Mouse (Mus musculus): ENCODE measurements around the gene Zbtb5. TPM values are rescaled to one million over a fixed set of nuclear protein-coding genes. Genes with fewer than 3 reads are reported as not detected.
"Not testable (repeated sequence)": the region's sequence is repeated elsewhere in the genome, so short reads cannot be mapped to it uniquely, and the experiment has no call there.

Gene Zbtb5
- polyA plus RNA-seq, 1 experiment from 2014 or later = 45.7 TPM

GRCm38 (mm10) chr4:44993179-44993578, 19.0 kb downstream of the Zbtb5 start:
- H3K4me2 ChIP-seq (replicated peaks); ATAC-seq (ENCODE audit: low FRiP score): not testable (repeated sequence)
- 91% methylated on average over 13 of the region's 14 CpGs for WGBS

GRCm38 (mm10) chr4:44992330-44992729, 19.9 kb downstream of the Zbtb5 start:
- not testable (repeated sequence) for H3K9me3 ChIP-seq (ENCODE audit: control insufficient read depth, low read length); H3K27ac ChIP-seq; H3K27me3 ChIP-seq (ENCODE audit: control insufficient read depth, insufficient read depth, low read length); ATAC-seq (ENCODE audit: low FRiP score); H3K4me2 ChIP-seq (replicated peaks); H3K4me1 ChIP-seq (replicated peaks; ENCODE audit: control insufficient read depth, insufficient read depth, low read length); H3K9ac ChIP-seq; H3K4me3 ChIP-seq (replicated peaks; ENCODE audit: low read length); DNase-seq (ENCODE audit: low spot score)
- H3K36me3 ChIP-seq (replicated peaks; ENCODE audit: control insufficient read depth, insufficient read depth) = peaks cover 48% of the 10 kb centered on the region
- 95% methylated on average over 11 of the region's 11 CpGs for WGBS

More at GRCm38 (mm10) chr4:44993179-44993578, 19.0 kb downstream of the Zbtb5 start:
- H3K9ac ChIP-seq; H3K4me3 ChIP-seq (replicated peaks; ENCODE audit: low read length); H3K27ac ChIP-seq; H3K4me1 ChIP-seq (replicated peaks; ENCODE audit: control insufficient read depth, insufficient read depth, low read length); H3K9me3 ChIP-seq (ENCODE audit: control insufficient read depth, low read length); DNase-seq (ENCODE audit: low spot score); H3K27me3 ChIP-seq (ENCODE audit: control insufficient read depth, insufficient read depth, low read length): not testable (repeated sequence)
- H3K36me3 ChIP-seq (replicated peaks; ENCODE audit: control insufficient read depth, insufficient read depth) = peaks cover 43% of the 10 kb centered on the region

- H3K9me3 ChIP-seq (ENCODE audit: control insufficient read depth, low read length) = no peaks in the 10 kb centered on the region
- H3K27me3 ChIP-seq (ENCODE audit: control insufficient read depth, insufficient read depth, low read length) = no peaks in the 10 kb centered on the region
- H3K4me2 ChIP-seq (replicated peaks) = no peak overlapping the region
- ATAC-seq (ENCODE audit: low FRiP score) (no peak), DNase-seq (ENCODE audit: low spot score) (no peak)
- H3K36me3 ChIP-seq (replicated peaks; ENCODE audit: control insufficient read depth, insufficient read depth) = peaks cover 48% of the 10 kb centered on the region
- no peak overlapping the region for H3K9ac ChIP-seq
- 89% methylated on average over 5 of the region's 5 CpGs for WGBS
- no peak overlapping the region for H3K4me3 ChIP-seq (replicated peaks; ENCODE audit: low read length)
- no peak overlapping the region for H3K27ac ChIP-seq
- H3K4me1 ChIP-seq (replicated peaks; ENCODE audit: control insufficient read depth, insufficient read depth, low read length) = no peaks in the 10 kb centered on the region
Measured at GRCm38 (mm10) chr4:44990560-44990959, 21.7 kb downstream of the Zbtb5 start.

- DNase-seq (ENCODE audit: low spot score) (no peak), ATAC-seq (ENCODE audit: low FRiP score) (no peak)
- Histone ChIP-seq H3K9me3 (ENCODE audit: control insufficient read depth, low read length) (no peaks in the 10 kb centered on the region), H3K4me2 (replicated peaks) (no peak overlapping the region), H3K27me3 (ENCODE audit: control insufficient read depth, insufficient read depth, low read length) (no peaks in the 10 kb centered on the region), H3K4me1 (replicated peaks; ENCODE audit: control insufficient read depth, insufficient read depth, low read length) (peaks cover 16% of the 10 kb centered on the region), H3K9ac (no peak overlapping the region), H3K4me3 (replicated peaks; ENCODE audit: low read length) (no peak overlapping the region), H3K27ac (no peak overlapping the region), H3K36me3 (replicated peaks; ENCODE audit: control insufficient read depth, insufficient read depth) (peaks cover 5% of the 10 kb centered on the region; the same call in 1 of the 2 replicates)
- 92% methylated on average over 10 of the region's 10 CpGs for WGBS
Measured at GRCm38 (mm10) chr4:44983131-44983740, 29.0 kb downstream of the Zbtb5 start.

GRCm38 (mm10) chr4:44982440-44983130, 29.6 kb downstream of the Zbtb5 start:
- 79% methylated on average over 11 of the region's 11 CpGs for WGBS
- no peak overlapping the region for H3K9ac ChIP-seq
- DNase-seq (ENCODE audit: low spot score) = no peak
- peaks cover 16% of the 10 kb centered on the region for H3K4me1 ChIP-seq (replicated peaks; ENCODE audit: control insufficient read depth, insufficient read depth, low read length)
- no peaks in the 10 kb centered on the region for H3K9me3 ChIP-seq (ENCODE audit: control insufficient read depth, low read length)
- H3K4me2 ChIP-seq (replicated peaks) = peak overlapping the region; percentile 93; the same call in 1 of the 2 replicates
- no peaks in the 10 kb centered on the region for H3K27me3 ChIP-seq (ENCODE audit: control insufficient read depth, insufficient read depth, low read length)
- H3K27ac ChIP-seq = no peak overlapping the region
- H3K36me3 ChIP-seq (replicated peaks; ENCODE audit: control insufficient read depth, insufficient read depth) = peaks cover under 1% of the 10 kb centered on the region; the same call in 1 of the 2 replicates
- H3K4me3 ChIP-seq (replicated peaks; ENCODE audit: low read length) = no peak overlapping the region
- ATAC-seq (ENCODE audit: low FRiP score) = no peak

- peak overlapping the region; percentile 55 for H3K4me3 ChIP-seq (replicated peaks; ENCODE audit: low read length)
- ATAC-seq (ENCODE audit: low FRiP score) = no peak
- peak overlapping the region; percentile 93 for H3K4me2 ChIP-seq (replicated peaks)
- WGBS = 25% methylated on average over 5 of the region's 5 CpGs
- H3K27ac ChIP-seq = 0 out of 2 replicates have a peak overlapping the region, but pooled peaks have one; percentile 47
- no peak for DNase-seq (ENCODE audit: low spot score)
- H3K27me3 ChIP-seq (ENCODE audit: control insufficient read depth, insufficient read depth, low read length) = no peaks in the 10 kb centered on the region
- H3K9ac ChIP-seq = peak overlapping the region; percentile 80
- no peaks in the 10 kb centered on the region for H3K36me3 ChIP-seq (replicated peaks; ENCODE audit: control insufficient read depth, insufficient read depth)
- peaks cover 16% of the 10 kb centered on the region for H3K4me1 ChIP-seq (replicated peaks; ENCODE audit: control insufficient read depth, insufficient read depth, low read length)
- no peaks in the 10 kb centered on the region for H3K9me3 ChIP-seq (ENCODE audit: control insufficient read depth, low read length)
Measured at GRCm38 (mm10) chr4:44981974-44982287, 30.3 kb downstream of the Zbtb5 start.

- DNase-seq (ENCODE audit: low spot score) (peak; percentile 73), ATAC-seq (ENCODE audit: low FRiP score) (peak; percentile 92)
- peak within 1 kb of the TSS; percentile 47; the same call in 1 of the 2 replicates for H3K27ac ChIP-seq
- H3K27me3 ChIP-seq (ENCODE audit: control insufficient read depth, insufficient read depth, low read length) = no peaks in the 10 kb centered on the region
- H3K36me3 ChIP-seq (replicated peaks; ENCODE audit: control insufficient read depth, insufficient read depth) = no peaks in the 10 kb centered on the region
- H3K4me1 ChIP-seq (replicated peaks; ENCODE audit: control insufficient read depth, insufficient read depth, low read length) = peaks cover 16% of the 10 kb centered on the region
- peak within 1 kb of the TSS; percentile 55 for H3K4me3 ChIP-seq (replicated peaks; ENCODE audit: low read length)
- peak within 1 kb of the TSS; percentile 80 for H3K9ac ChIP-seq
- peak within 1 kb of the TSS; percentile 93 for H3K4me2 ChIP-seq (replicated peaks)
- no peaks in the 10 kb centered on the region for H3K9me3 ChIP-seq (ENCODE audit: control insufficient read depth, low read length)
- WGBS = under 1% methylated on average over 40 of the region's 40 CpGs
Measured at GRCm38 (mm10) chr4:44981280-44981973, 30.8 kb downstream of the Zbtb5 start, which contains the start of gene Grhpr. Grhpr (plus strand) TSS chr4:44981395.

- H3K9ac ChIP-seq = no peak overlapping the region
- H3K27me3 ChIP-seq (ENCODE audit: control insufficient read depth, insufficient read depth, low read length) = no peaks in the 10 kb centered on the region
- ATAC-seq (ENCODE audit: low FRiP score) (no peak), DNase-seq (ENCODE audit: low spot score) (no peak)
- no peaks in the 10 kb centered on the region for H3K36me3 ChIP-seq (replicated peaks; ENCODE audit: control insufficient read depth, insufficient read depth)
- H3K9me3 ChIP-seq (ENCODE audit: control insufficient read depth, low read length) = no peaks in the 10 kb centered on the region
- peaks cover 16% of the 10 kb centered on the region for H3K4me1 ChIP-seq (replicated peaks; ENCODE audit: control insufficient read depth, insufficient read depth, low read length)
- WGBS = 75% methylated on average over 7 of the region's 7 CpGs
- no peak overlapping the region for H3K27ac ChIP-seq
- no peak overlapping the region for H3K4me2 ChIP-seq (replicated peaks)
- no peak overlapping the region for H3K4me3 ChIP-seq (replicated peaks; ENCODE audit: low read length)
Measured at GRCm38 (mm10) chr4:44979794-44980338, 32.3 kb downstream of the Zbtb5 start.

GRCm38 (mm10) chr4:44978175-44978574, 34.0 kb downstream of the Zbtb5 start:
- no peak overlapping the region for H3K27ac ChIP-seq
- DNase-seq (ENCODE audit: low spot score) = no peak
- H3K9me3 ChIP-seq (ENCODE audit: control insufficient read depth, low read length) = no peaks in the 10 kb centered on the region
- no peak overlapping the region for H3K9ac ChIP-seq
- WGBS = 85% methylated on average over 5 of the region's 5 CpGs
- peaks cover 23% of the 10 kb centered on the region for H3K4me1 ChIP-seq (replicated peaks; ENCODE audit: control insufficient read depth, insufficient read depth, low read length)
- H3K36me3 ChIP-seq (replicated peaks; ENCODE audit: control insufficient read depth, insufficient read depth) = no peaks in the 10 kb centered on the region
- no peaks in the 10 kb centered on the region for H3K27me3 ChIP-seq (ENCODE audit: control insufficient read depth, insufficient read depth, low read length)
- H3K4me2 ChIP-seq (replicated peaks) = no peak overlapping the region
- ATAC-seq (ENCODE audit: low FRiP score) = no peak
- H3K4me3 ChIP-seq (replicated peaks; ENCODE audit: low read length) = no peak overlapping the region
